Mouse (Mus musculus) c-Kit-positive CD71-positive TER-119-positive erythroid progenitor cells, embryonic 14.5 days (primary cell): Measurements from ENCODE around the gene Ahdc1.

Source experiments
- DNase-seq: peaks from one replicate; pipeline ENCODE4 v3.0.0-alpha.2; 2013; ENCODE audit warnings: low spot score

Ahdc1 gene

DNA sequence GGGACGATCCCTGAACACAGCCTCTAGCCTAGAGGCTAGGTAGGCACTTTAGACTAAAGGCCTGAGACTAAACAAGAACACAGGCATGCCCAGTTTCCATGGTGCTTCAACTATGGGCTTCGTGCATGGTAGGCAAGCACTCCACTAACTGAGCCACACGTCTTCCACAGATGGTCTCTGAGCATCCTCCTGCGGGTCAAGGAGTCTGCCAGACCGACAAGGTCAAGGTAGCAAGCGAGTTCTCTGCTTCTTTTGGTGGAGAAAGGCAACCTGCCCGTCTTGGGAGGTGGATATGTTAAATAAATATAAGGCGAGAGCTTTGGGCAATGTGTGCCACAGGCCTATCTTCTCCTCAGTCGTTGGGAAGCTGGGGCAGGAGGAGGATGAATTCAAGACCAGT lies 90.7 kb downstream of the Ahdc1 start:
- no peak for DNase-seq

DNA sequence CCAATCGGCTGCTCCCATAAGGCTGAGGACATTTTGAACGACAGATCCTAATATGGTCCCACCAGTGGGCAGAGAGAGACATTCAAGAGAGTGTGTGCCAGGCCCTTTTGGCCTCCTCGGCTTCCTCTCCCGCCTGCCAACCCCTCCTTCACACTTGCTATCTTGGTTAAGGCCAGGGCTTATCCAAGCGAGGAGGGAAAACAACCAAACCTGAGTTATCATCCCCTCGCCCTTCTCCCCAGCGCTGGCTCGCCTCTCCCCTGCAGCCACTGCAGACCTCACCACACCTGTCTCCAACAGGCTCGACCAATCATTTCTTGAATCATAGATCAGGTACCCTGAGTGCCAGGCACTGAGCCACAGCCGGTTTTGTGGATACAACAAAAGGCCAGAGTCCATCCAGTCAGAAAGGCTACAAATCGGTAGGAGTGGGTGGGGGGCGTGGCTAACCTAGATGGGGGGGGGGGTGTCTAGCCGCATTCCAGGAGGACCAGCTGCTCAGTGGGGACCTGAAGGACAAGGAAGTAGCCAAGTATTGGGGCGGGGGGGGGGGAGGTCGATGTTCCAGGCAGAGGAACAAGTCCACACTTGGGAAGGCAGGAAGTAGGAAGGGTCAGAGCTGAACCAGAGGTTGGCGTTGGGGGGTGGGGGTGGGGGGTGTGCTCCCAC lies 92.6 kb downstream of the Ahdc1 start:
- DNase-seq, result no peak

DNA sequence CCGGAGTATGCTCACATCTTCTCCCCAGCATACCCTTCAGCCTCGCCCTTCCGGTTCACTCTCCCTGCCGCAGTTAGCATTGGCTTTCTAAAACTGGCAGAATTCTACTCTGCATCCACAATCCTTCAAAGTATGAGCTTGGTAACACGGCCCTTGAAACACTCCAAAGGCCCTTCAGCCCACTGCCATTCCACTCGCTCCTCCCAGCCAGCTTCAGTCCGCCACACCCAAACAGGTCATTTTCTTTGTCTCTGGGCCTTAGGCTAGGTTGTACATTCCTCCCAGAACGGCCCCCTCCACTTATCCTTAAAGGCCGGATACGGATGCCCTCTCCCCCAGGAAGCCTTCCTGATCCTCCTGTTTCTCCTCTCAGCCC lies 93.1 kb downstream of the Ahdc1 start:
- no peak for DNase-seq

DNA sequence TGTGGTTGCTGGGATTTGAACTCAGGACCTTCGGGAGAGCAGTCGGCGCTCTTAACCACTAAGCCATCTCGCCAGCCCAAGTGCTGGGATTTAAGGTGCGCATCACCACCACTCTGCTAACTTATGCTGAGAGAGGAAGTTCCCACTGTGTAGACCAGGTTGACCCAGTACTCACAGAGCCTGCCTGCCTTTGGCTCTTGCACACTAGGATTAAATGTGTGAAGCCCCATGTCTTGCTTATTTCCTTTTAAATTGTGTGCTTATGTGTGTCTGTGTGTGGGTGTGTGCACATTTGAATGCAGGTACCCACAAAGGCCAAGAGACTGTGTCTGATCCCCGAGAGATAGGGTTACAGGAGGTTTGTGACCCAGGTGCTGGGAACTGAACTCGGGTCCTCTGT lies 95.6 kb downstream of the Ahdc1 start:
- no peak for DNase-seq

DNA sequence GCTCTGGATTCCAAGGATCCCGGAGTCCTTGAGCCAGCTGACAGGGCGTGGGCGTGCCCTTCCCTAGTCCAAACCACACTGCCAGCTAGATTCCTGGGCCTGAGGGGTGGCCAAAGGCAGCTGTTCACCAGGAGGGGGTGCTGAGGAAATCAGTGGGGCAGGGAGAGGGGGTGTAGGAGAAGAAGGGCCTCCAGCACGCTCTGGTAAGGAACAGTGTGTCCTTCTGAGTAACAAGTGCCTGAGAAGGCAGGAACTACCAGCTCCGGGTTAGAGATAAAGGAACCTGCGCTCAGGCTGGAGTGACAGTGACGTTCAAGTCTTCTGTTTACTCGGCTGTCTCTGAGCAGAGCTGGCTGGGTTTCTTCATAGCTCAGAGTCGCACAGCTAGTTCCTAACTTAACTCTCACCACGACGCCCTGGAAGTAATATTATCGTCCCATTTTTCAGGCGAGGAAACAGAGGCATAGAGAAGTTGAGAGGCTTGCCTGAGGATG lies 96.8 kb downstream of the Ahdc1 start:
- no peak for DNase-seq

DNA sequence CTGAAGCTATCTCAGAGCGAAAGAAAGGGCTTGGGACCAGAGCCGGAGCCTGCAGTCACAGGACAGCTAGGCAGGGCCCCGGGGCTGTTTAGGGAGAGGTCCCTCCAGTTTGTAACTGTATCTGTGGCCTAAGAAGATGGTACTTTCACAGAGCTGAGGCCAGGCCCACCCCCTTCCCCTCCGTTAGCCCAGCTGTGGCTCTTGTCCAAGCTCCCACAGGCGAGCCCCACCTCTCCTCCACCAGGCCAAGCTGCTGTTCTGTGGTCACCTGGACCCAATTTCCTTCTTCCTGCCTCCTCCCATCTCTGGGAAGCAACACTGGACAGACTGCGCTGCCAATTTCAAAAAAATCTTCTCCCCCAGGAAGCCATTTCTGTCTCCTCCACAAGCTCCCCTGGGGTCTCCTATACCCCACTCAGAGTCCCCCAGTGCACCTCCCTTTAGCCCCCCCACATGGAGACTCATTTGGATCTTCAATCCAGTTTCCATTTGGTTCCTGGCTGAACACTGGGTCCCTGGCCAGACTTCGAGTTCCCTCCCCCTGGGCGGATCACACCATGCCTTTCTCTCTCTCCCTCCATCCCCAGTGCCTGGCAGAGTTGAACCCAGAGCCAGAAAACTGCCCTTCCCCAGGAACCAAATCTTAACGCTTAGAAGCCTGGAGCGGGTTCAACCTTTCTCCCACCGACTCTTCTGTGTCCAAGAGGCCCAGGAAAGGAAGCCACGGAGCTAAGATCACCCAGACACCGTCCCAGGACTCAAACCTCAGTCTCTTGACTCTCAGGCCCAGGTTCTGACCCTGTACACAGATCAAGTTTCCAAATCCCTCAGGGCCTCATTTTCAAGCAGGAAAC lies 97.6 kb downstream of the Ahdc1 start:
- DNase-seq, result no peak

DNA sequence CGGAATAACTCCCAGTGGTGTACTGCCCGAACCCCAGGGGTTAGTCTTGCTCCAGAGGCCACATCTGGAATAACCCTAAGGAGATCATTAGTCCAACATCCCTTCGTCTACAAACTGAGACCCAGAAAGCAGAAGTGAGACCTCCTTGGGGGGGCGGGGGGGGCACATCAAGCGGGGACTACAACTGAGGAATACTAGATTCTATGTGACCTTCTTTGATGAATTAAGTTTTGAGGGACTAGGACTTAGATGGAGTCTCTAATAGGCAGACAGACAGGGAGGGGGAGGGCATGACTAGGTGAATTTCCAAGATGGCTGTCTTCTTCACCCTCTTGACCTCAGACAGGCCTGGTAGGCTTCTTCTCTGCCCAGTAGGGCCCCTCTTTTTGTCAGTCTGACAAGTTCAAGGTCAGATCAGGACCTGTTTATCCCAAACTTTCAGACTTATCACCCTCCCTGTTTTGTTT lies 98.3 kb downstream of the Ahdc1 start:
- DNase-seq, result no peak

DNA sequence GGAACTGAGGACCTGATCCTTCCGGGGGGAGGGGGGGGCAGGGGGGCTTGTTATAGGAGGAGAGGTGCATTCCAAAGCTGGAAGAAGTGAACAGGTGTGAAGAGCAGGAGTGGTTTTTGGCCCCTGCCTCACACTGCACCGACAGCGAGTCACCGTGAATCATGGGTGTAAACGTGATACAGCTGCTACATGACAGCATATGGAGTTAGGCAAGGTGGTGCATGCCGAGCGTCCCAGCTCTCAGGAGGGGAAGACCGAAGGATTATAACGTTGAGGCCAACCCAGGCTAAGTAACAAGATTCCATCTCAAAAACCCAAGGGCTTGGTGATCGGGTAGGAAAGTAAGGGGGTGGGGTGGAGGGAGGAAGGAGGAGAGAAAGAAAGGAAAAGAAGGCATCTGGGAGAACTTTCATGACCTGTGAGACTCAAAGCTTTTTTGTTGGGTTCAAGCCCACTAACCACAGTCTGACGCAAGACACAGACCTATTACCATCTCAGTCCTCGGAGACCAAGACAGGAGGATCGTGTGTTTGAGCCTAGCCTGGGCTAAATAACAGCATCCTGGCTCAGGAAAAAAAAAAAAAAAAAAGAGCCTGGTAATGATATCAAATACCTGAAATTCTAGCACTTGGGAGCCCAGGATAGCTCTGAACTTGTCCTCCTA lies 101.2 kb downstream of the Ahdc1 start:
- no peak for DNase-seq

DNA sequence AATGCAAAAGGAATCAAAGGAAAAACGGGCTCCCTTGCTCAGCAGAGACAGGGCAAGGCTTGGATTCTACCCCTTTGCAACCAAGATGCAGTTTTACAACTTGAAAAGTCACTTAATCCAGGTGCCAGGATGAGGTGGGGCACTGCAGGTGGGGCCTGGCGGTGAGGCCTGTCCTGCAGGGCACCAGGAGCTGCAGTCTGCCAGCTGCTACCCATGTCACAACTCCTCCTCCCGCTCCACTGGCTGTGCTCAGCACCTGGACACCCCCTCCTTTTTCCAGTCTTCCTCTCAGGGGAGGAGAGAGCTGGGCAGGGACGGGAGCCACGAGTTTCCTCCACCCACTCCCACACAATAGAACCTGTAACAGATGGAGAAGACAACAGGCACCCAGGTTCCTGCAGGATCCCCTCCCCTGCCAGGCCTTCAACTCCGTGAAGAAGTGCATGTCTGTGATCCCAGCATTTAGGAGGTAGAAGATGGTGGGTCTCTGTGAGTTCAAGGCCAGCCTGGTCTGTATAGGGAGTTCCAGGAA lies 102.4 kb downstream of the Ahdc1 start:
- no peak for DNase-seq

DNA sequence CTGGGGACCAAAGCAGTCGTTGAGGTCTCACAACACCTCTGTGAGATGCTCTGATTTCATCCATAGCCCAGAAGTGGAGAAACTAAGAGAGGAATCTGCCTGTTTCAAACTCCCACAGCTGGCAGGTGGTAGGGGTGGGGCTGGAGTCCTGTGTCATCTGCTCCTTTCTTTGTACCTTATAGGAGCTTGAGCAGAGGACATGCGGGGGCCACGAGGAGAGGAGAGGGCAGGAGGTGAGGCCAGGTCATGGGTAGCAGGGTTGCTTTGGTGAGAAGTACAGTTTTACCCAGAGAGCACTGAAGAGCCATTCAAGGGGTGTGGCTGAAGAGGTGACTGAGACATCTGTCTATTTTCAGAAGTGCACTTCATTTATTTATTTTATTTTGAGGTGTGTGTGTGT lies 103.7 kb downstream of the Ahdc1 start:
- no peak for DNase-seq

DNA sequence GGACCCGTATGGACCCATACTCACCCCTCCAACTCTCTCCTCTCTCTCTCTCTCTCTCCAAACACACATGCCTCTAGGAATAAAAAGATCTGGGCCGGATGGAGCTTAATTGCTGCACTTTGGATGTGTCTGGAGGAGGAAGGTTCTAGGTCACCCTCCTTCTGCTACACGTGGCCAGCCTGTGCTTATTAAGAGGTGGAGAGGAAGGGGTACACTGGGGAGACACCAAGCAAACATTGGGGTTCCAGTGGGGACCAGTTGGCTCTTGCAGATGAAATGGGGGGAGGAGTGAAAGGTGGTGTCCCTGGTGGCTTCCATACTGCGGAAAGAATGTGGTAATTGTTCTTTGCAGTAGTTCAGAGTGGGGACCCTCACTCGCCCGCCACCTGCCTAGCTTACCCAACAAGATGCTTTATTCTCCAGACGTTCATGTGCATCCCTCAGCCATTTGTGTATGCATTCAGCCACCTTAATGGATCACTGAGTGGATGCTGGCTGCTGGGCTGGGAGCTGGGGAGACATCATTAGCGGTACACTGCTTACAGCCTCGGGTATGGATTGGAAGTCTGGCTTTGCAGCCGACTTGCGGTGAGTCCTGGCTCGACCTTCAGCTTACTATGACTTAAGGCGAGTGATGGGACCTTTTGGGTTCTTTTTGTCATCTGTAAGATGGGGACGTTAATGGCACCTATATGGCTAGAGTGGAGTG lies 104.8 kb downstream of the Ahdc1 start:
- DNase-seq, result no peak

DNA sequence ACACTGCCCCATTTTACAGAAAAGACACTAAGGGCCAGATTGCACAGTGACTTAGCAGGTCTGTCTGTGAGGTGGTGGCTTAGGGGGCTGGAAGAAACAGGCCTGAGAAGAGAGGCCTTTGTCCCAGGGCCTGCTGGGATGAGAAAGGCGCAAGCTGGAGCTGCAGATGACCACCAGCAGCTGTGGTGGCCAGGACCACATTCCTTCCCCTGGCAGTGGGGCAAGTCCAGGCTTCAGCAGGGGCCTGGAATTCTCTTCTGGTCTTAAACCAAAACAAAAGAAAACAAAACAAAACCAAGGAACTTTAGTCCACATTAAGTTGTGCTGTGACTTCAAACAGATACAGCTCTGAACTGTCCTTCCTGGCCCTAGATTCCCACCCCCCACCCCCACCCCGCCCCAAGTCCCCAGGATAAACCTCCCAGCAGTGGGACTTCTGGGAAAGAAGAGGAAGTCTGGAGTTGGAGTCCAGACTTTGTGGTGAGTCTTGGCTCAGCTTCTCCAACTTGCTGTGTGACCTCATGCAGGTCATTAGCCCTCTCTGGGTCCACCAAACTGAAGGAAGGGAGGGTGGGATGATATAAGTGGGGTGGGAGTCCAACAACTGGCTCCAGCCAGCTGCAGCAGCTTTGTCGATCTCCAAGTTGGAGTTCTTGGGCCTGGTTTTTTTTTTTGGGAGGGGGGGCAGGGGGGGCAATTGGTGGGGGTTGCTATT lies 105.9 kb downstream of the Ahdc1 start:
- DNase-seq, result no peak

DNA sequence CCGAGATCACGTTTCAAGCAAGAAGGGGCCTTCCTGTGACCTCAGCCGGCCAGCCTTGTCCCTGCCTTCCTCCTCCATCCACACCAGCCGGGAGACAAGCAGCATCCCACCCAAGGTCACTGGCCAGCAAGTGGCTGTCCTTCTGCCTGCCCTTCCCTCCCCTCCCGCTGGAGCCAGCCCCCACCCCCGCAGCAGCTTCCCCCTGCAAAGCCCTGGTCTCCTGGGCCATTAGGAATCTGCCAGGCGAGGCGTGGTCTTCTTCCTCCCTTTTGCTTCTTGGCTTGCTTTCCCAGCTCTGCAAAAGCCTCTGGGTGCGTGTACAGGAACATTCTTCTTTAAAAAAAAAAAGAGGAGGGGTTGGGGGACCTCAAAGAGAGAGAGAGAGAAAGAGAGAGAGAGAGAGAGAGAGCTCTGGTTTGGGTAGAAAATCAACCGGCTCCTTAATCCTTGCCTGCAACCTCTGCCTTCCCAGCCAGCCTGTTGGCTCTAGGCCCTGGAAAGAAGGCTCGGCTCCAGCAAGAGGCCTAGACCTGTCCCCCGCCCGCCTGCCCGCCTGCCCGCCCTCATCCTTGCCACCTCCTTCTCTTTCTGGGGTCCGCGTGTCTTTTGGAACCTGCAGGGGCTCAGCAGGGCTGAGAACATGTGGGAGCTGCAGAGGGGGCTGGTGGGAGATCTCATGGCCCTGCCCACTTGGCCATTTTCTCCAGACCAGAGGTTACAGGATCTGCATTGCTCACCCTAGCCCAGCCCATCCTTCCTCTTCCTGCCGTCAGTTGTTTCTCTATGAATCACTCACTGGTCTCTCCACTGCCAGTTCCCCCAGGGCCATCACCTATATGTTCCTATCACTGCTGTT lies 106.7 kb downstream of the Ahdc1 start:
- no peak for DNase-seq

DNA sequence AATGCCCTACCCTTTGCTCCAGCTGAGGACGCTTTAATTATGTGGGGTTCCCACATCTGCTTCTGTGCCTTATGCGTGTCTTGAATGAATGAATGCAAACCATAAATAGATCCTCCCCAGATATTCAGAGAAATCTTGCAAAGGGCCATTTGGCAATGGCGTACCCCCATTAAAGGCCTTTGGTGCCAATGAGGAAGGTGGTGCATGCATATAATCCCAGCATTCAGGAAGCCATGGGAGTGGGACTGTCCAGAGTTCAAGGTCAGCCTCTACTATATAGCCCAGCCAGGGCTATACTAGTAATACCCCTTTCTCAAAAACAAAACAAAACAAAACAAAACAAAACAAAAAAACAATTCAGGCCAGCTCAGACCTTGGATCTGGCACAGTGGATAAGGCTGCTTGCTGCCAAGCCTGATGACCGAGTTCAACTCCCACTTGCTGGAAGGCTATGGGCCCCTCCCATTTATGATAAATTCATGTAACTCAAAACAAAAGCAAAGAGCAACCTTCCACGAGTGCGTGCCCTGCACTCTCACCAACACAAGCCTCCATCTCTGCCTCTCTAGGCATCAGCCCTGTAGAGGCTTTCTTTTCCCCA lies 107.8 kb downstream of the Ahdc1 start:
- DNase-seq, result no peak

DNA sequence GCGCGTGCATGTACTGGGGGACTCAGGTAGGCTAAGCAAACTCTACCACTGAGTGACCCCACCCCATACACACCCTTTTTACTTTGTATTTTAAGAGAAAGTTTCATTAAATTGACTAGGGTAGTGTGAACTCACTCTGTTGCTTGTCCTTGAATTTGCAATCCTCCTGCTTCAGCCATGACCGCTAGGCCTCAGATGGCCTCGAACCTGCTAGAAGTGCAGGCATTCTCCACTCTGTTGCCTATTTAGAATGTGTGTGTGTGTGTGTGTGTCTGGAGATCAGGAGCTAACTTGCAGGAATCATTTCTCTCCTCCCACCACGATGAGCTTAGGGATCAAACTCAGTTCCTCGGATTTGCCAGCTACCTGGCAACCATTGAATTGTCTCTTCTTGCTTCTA lies 108.5 kb downstream of the Ahdc1 start:
- DNase-seq, result no peak

DNA sequence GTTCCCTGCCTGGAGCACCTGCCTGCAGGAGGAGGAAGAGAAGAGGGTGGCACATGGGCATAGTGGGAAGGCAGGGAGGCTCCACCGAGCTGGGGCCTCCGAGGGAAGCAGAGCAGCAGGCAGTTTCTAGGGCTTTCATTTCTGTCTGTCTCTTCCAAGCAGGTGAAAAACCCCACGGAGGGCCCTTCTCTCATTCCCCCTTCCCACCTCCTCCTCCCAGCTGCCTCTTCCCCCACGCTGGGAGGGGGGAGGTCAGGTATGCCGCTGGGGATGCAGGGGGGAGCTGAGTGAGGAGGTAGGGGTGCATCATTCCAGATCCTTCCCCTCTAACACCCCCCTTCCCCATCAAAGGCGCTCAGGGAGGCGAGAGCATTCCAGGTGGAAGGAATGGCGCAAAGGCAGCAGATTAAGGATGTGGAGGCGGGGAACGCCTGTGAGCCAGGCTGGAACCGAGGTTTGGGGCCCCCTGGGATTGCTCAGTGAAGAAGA lies 109.8 kb downstream of the Ahdc1 start:
- DNase-seq, result no peak

DNA sequence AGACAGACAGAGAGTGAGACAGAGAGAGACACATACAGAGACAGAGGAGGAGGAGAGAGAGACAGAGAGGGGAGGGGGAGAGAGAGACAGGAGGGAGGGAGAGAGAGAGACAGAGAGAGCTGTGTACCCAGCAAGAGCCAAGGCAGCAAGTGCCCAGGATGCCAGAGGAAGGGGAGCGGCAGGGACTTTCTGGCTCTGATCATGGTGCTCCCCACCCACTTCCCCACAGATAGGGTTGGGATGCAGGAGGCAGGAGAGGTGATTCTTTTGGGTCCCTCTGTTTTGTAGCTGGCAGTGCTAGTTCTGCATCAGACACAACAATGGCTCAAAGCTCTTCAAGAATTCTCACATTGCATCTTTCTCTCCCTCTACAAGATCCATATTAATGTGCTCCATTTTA lies 110.4 kb downstream of the Ahdc1 start:
- no peak for DNase-seq

DNA sequence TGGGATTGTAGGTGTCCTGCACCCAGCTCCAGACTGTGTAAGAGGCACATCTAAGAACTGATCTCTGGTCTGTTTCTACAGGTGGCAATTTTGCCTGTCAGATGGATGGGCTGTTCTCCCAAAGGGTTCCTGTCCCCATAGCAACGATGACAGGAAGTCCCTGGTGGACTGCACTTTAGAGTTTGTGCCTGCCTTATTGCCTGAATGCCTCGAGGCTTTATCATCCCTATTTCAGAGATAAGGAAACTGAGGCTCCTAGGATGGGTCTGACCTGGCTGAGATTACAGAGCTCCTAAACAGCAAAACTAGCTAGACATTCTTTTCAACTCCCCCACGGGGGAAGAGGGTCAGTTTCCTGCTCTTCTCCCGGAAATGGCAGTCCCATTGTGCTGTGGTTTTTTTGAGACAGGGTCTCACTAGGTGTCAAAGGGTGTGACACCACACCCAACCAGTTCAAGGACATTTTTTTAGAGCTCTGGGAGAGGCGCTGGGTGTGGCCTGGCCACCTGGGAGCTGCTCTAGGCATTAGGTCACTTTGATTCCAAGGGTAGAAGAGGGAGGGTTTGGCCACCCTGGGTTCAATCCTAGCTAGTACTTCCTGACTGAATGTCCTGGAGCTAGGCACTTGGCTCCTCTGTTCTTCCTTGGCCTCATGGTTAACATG lies 111.0 kb downstream of the Ahdc1 start:
- no peak for DNase-seq

DNA sequence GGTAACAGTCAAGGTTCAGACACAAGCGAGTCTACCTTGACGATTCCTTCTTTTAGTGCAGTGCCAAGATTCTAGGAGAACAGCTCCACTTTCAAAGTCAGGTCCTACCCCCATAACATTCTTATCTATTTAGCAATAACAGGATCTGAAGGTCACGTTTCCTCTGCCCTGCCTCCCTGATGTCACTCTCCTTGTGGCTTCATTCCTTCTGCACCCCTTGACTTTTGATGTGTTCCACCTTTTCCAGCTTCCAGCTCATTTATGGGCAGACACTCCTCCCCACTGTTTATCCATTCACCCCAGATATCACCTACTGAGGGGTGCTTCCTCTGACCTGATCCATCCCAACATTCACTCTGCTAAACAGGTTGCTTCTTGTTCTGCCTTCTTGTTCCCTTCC lies 116.0 kb downstream of the Ahdc1 start:
- DNase-seq, result no peak
